Mouse (Mus musculus) G1E (cell line): ENCODE data around the gene Pafah2.

Experiments
- CTCF ChIP-seq: IDR thresholded peaks from 2 replicates; pipeline ENCODE4 v1.5.1; 2012; ENCODE audit warnings: low read depth, low read length, inconsistent platforms, mixed read lengths
- GATA1 ChIP-seq: IDR thresholded peaks from 2 replicates; pipeline ENCODE4 v1.6.1; 2012; ENCODE audit warnings: borderline replicate concordance, low read length, inconsistent platforms, mixed read lengths

GRCm38 (mm10) chr4:134468578-134469266, 72.6 kb downstream of the Pafah2 start:
- TF ChIP-seq CTCF: no peak
- no peak for TF ChIP-seq GATA1
